Mouse (Mus musculus): ENCODE data around the gene Edrf1.

DNA sequence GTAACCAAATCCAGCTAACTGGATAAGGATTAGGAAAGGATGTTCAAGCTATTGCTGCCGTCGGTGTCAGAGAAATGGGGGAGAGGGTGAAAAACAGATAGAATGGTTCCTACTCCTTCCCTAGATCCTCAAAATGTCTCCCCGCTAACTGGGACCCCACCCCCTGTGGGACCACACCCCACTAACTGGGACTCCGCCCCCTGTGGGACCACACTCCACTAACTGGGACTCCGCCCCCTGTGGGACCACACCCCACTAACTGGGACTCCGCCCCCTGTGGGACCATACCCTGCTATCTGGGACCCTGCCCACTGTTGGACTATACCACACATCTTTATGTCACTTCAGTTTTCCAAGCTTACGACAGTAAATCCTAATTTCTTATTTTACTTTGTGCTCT lies 66.6 kb downstream of the Edrf1 start:
- TF ChIP-seq CTCF (IDR thresholded peaks at IDR 0.05; ENCODE audit: borderline replicate concordance, insufficient read depth, low read depth, low read length) (no peak), POLR2A (IDR thresholded peaks at IDR 0.05; ENCODE audit: borderline replicate concordance, insufficient read depth, low read length) (no peak)
